Mouse (Mus musculus) CH12.LX (cell line): ENCODE measurements around the gene Camta1. TPM values are rescaled to one million over a fixed set of nuclear protein-coding genes. Genes with fewer than 3 reads are reported as not detected.

ENCODE experiments used
- DNase-seq: peaks from one replicate; pipeline ENCODE4 v3.0.0-alpha.2; 2013; ENCODE audit errors: extremely low read depth
- H3K27ac ChIP-seq: 2 replicates; pipeline ENCODE4 v1.5.1; 2012; ENCODE audit warnings: low read depth, mild to moderate bottlenecking, control low read depth, moderate library complexity; ENCODE audit not compliant: insufficient read depth
- H3K27me3 ChIP-seq: replicated peaks from 2 replicates; pipeline ENCODE3; 2012; ENCODE audit warnings: inconsistent platforms
- H3K36me3 ChIP-seq, 2 experiments: replicated peaks in 1 of 2; 2 replicates each; pipeline versions ENCODE3 to v1.6.1; 2012; ENCODE audit warnings: inconsistent platforms in 1 of 2, low read length in 1 of 2, mild to moderate bottlenecking in 1 of 2, mixed read lengths in 1 of 2, moderate library complexity in 1 of 2; ENCODE audit not compliant: control insufficient read depth in 1 of 2, insufficient read depth in 1 of 2
- H3K4me1 ChIP-seq, 2 experiments: 2 replicates each; pipeline ENCODE4 v1.6.1; 2012; ENCODE audit warnings: inconsistent platforms in 1 of 2, moderate library complexity in 1 of 2; ENCODE audit not compliant: insufficient read depth in 2 of 2, control insufficient read depth in 1 of 2
- H3K4me2 ChIP-seq: 2 replicates; pipeline ENCODE4 v1.6.1; 2012; ENCODE audit warnings: low read depth, mild to moderate bottlenecking, control low read depth; ENCODE audit not compliant: poor library complexity, insufficient read depth, severe bottlenecking
- H3K4me3 ChIP-seq, 3 experiments: fragments of 150-350 bp in 1 of 3; sonication (generic) in 1 of 3; replicated peaks in 1 of 3; 2 replicates each; pipeline versions ENCODE3 to v1.5.1; 2011 to 2012; ENCODE audit warnings: low read depth in 2 of 3, low read length in 2 of 3, mild to moderate bottlenecking in 2 of 3, moderate library complexity in 2 of 3, control low read depth in 1 of 3, improper control_type of control experiment in 1 of 3, inconsistent platforms in 1 of 3, mixed read lengths in 1 of 3; ENCODE audit not compliant: poor library complexity in 1 of 3
- H3K79me2 ChIP-seq: replicated peaks from 2 replicates; pipeline ENCODE4 v1.6.1; 2012; ENCODE audit warnings: mild to moderate bottlenecking, moderate library complexity; ENCODE audit not compliant: control insufficient read depth, poor library complexity, insufficient read depth, severe bottlenecking; ENCODE audit errors: extremely low read depth
- H3K9ac ChIP-seq: 2 replicates; pipeline ENCODE4 v1.6.1; 2012; ENCODE audit warnings: low read depth, mild to moderate bottlenecking, control low read depth, moderate library complexity; ENCODE audit not compliant: insufficient read depth
- H3K9me3 ChIP-seq: replicated peaks from 2 replicates; pipeline ENCODE3; 2012; ENCODE audit warnings: low read length, inconsistent platforms, mixed read lengths
- BHLHE40 ChIP-seq: IDR thresholded peaks from 2 replicates; pipeline ENCODE4 v1.6.1; 2011; ENCODE audit warnings: mild to moderate bottlenecking, low read depth, low read length, improper control_type of control experiment
- CHD2 ChIP-seq: IDR thresholded peaks from 2 replicates; pipeline ENCODE4 v1.6.1; 2011; ENCODE audit warnings: low read length, improper control_type of control experiment
- E2F4 ChIP-seq: IDR thresholded peaks from 2 replicates; pipeline ENCODE4 v1.6.1; 2011; ENCODE audit warnings: low read depth, low read length, improper control_type of control experiment; ENCODE audit not compliant: insufficient replicate concordance
- EP300 ChIP-seq: IDR thresholded peaks from 2 replicates; pipeline ENCODE4 v1.6.1; 2011; ENCODE audit warnings: low read length, improper control_type of control experiment
- ETS1 ChIP-seq: conservative IDR thresholded peaks from 2 replicates; pipeline ENCODE4 v1.6.1; 2012; ENCODE audit warnings: low read depth, mild to moderate bottlenecking, inconsistent platforms, low read length, improper control_type of control experiment, moderate library complexity
- HCFC1 ChIP-seq: IDR thresholded peaks from 2 replicates; pipeline ENCODE4 v1.6.1; 2012; ENCODE audit warnings: low read depth, mild to moderate bottlenecking, inconsistent platforms, low read length, improper control_type of control experiment
- IRF4 ChIP-seq: IDR thresholded peaks from 2 replicates; pipeline ENCODE4 v1.6.1; 2014; ENCODE audit warnings: low read depth, mild to moderate bottlenecking, inconsistent platforms, low read length, improper control_type of control experiment
- JUN ChIP-seq: IDR thresholded peaks from 2 replicates; pipeline ENCODE4 v1.6.1; 2011; ENCODE audit warnings: low read depth, mild to moderate bottlenecking, low read length, improper control_type of control experiment, moderate library complexity; ENCODE audit not compliant: insufficient read depth
- JUND ChIP-seq: conservative IDR thresholded peaks from 2 replicates; pipeline ENCODE4 v1.6.1; 2011; ENCODE audit warnings: low read depth, low read length, improper control_type of control experiment
- KAT2A ChIP-seq: IDR thresholded peaks from 2 replicates; pipeline ENCODE4 v1.6.1; 2012; ENCODE audit warnings: low read length, improper control_type of control experiment, inconsistent platforms; ENCODE audit not compliant: insufficient replicate concordance
- MAX ChIP-seq: IDR thresholded peaks from 2 replicates; pipeline ENCODE4 v1.6.1; 2011; ENCODE audit warnings: low read length, improper control_type of control experiment
- MAZ ChIP-seq: IDR thresholded peaks from 2 replicates; pipeline ENCODE4 v1.6.1; 2012; ENCODE audit warnings: low read depth, mild to moderate bottlenecking, inconsistent platforms, low read length, improper control_type of control experiment, moderate library complexity
- PAX5 ChIP-seq: IDR thresholded peaks from 2 replicates; pipeline ENCODE4 v1.6.1; 2012; ENCODE audit warnings: low read length, inconsistent platforms, mixed read lengths
- POLR2AphosphoS2 ChIP-seq: IDR thresholded peaks from 2 replicates; pipeline ENCODE4 v1.6.1; 2011; ENCODE audit warnings: low read depth, low read length, improper control_type of control experiment
- RAD21 ChIP-seq: IDR thresholded peaks from 2 replicates; pipeline ENCODE4 v1.6.1; 2011; ENCODE audit warnings: low read depth, mild to moderate bottlenecking, low read length, improper control_type of control experiment, moderate library complexity
- SIN3A ChIP-seq: IDR thresholded peaks from 2 replicates; pipeline ENCODE4 v1.6.1; 2012; ENCODE audit warnings: low read length, improper control_type of control experiment, inconsistent platforms
- TCF12 ChIP-seq: IDR thresholded peaks from 2 replicates; pipeline ENCODE4 v1.6.1; 2014; ENCODE audit warnings: low read depth, mild to moderate bottlenecking, inconsistent platforms, low read length, improper control_type of control experiment
- ZC3H11A ChIP-seq: IDR thresholded peaks from 2 replicates; pipeline ENCODE4 v1.6.1; 2012; ENCODE audit warnings: low read depth, mild to moderate bottlenecking, inconsistent platforms, low read length, improper control_type of control experiment
- ZMIZ1 ChIP-seq: IDR thresholded peaks from 2 replicates; pipeline ENCODE4 v1.6.1; 2012; ENCODE audit warnings: low read depth, mild to moderate bottlenecking, inconsistent platforms, low read length, improper control_type of control experiment
- dilution Hi-C: fragments of 300-500 bp; cut with MboI; formaldehyde crosslinking; loops from 2 replicates; pipeline ENCODE4 v1.14.3; 2020; ENCODE audit warnings: low sequenced_read_pairs; ENCODE audit not compliant: extremely low pct_unique_long_range_greater_than_20kb, extremely low pct_ligation_motif_present
- in situ Hi-C: fragments of 300-500 bp; cut with MboI; formaldehyde crosslinking; loops from 3 replicates; pipeline ENCODE4 v1.14.3; 2019; ENCODE audit warnings: low sequenced_read_pairs, low pct_ligation_motif_present, low pct_unique_long_range_greater_than_20kb, mixed read lengths
- polyA plus RNA-seq: library from polyadenylated mRNA; unstranded; fragments of >175 nt; gene quantifications from 2 replicates; pipeline ENCODE4 v1.2.1, GENCODE M21; 2012; ENCODE audit warnings: low read depth; ENCODE audit not compliant: insufficient read length
- total RNA-seq, 2 experiments: library from RNA; depleted of rRNA; stranded (reverse); fragments of 300-350 nt in 1 of 2; fragments of >200 nt in 1 of 2; gene quantifications; 2 replicates each; pipeline ENCODE4 v1.2.3; 2012 to 2014

The Camta1 gene
- total and polyA plus RNA-seq, 3 experiments = 9.9 to 32.5 (median 15.3) TPM

GRCm38 (mm10) chr4:151793694-151794093 is 68.0 kb downstream of the Camta1 start:
- TF ChIP-seq CHD2 (no peak), MAX (no peak)
- TF ChIP-seq, all 38 proteins: peak for 0
- H3K27ac ChIP-seq = no peak overlapping the region
- no peaks in the 10 kb centered on the region for H3K27me3 ChIP-seq
- in situ Hi-C loops (loop anchor here (25.0 kb wide), 1 partner anchor 94 kb away; no protein-coding TSS in a partner anchor), dilution Hi-C loops (no loop called here)
- H3K9ac ChIP-seq = no peak overlapping the region
- H3K79me2 ChIP-seq = no peaks in the 10 kb centered on the region
- peaks cover 0 to 15% of the 10 kb centered on the region in 2 experiments; a peak in 1 of 4 replicates for H3K4me1 ChIP-seq
- DNase-seq = no peak
- H3K4me2 ChIP-seq = no peak overlapping the region
- peaks cover 3 to 22% of the 10 kb centered on the region in 2 experiments for H3K36me3 ChIP-seq
- no peaks in the 10 kb centered on the region for H3K9me3 ChIP-seq
- no peak overlapping the region for H3K4me3 ChIP-seq

GRCm38 (mm10) chr4:151786946-151787705 is 74.5 kb downstream of the Camta1 start:
- Histone ChIP-seq H3K27me3 (no peaks in the 10 kb centered on the region), H3K4me3 (no peak overlapping the region), H3K27ac (no peak overlapping the region), H3K4me1 (no peaks in the 10 kb centered on the region), H3K79me2 (no peaks in the 10 kb centered on the region)
- no peak for DNase-seq
- dilution Hi-C loops = no loop called here
- TF ChIP-seq E2F4 (no peak), JUND (no peak), EP300 (no peak), IRF4 (no peak), KAT2A (no peak), BHLHE40 (no peak), PAX5 (no peak), HCFC1 (no peak), POLR2AphosphoS2 (no peak), SIN3A (no peak), MAZ (no peak)
- TF ChIP-seq, all 38 proteins: peak for 0
- in situ Hi-C loops = loop anchor here (25.0 kb wide), 1 partner anchor 100 kb away; no protein-coding TSS in a partner anchor
- peaks cover 3 to 55% of the 10 kb centered on the region in 2 experiments for H3K36me3 ChIP-seq
- H3K4me2 ChIP-seq = no peak overlapping the region
- no peak overlapping the region for H3K9ac ChIP-seq
- H3K9me3 ChIP-seq = no peaks in the 10 kb centered on the region

GRCm38 (mm10) chr4:151780511-151780910 is 81.2 kb downstream of the Camta1 start:
- Histone ChIP-seq H3K79me2 (no peaks in the 10 kb centered on the region), H3K27ac (no peak overlapping the region), H3K27me3 (no peaks in the 10 kb centered on the region), H3K36me3 (peaks cover 0 to 35% of the 10 kb centered on the region in 2 experiments), H3K9ac (no peak overlapping the region), H3K4me3 (no peak overlapping the region), H3K4me1 (peaks cover 0 to 6% of the 10 kb centered on the region in 2 experiments; a peak in 1 of 4 replicates), H3K4me2 (no peak overlapping the region), H3K9me3 (no peaks in the 10 kb centered on the region)
- TF ChIP-seq E2F4 = no peak
- TF ChIP-seq JUN = no peak
- TF ChIP-seq POLR2AphosphoS2 = no peak
- no peak for TF ChIP-seq RAD21
- no peak for TF ChIP-seq SIN3A
- no peak for TF ChIP-seq MAX
- TF ChIP-seq ZC3H11A = no peak
- no peak for TF ChIP-seq BHLHE40
- TF ChIP-seq TCF12 = no peak
- no peak for TF ChIP-seq ETS1
- no peak for TF ChIP-seq ZMIZ1
- in situ Hi-C loops = loop anchor here (25.0 kb wide), 1 partner anchor 107 kb away; no protein-coding TSS in a partner anchor
- dilution Hi-C loops = no loop called here
- no peak for DNase-seq
